Mouse (Mus musculus): Measurements from ENCODE around the gene Tcf7l2.

DNA sequence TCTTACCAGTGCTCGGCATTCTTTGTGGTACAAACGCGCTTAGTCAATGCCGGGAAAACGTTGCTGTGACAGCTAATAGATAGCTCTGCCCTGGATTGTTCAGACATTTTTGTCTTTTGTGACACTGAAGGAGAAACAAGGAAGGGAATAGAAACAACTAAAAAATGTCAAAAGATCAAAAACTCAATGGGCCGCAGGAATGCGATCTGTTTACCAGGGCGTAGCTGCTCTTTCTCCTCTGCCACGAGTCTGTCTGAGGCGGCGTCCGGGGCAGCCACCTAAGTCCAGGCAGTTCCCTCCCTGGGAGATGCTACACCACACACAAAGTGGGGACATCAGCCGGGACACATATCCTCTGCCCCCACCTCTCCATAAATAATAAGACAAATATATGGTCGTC lies 144.9 kb downstream of the Tcf7l2 start:
- TF ChIP-seq POLR2A (IDR thresholded peaks at IDR 0.05; ENCODE audit: control insufficient read depth, low read depth, low read length), result no peak
- TF ChIP-seq CTCF (IDR thresholded peaks at IDR 0.05; ENCODE audit: control insufficient read depth, insufficient read depth, insufficient replicate concordance, low read depth, low read length), result no peak

Data from testis, adult 2 months (tissue).